Mouse (Mus musculus) CH12.LX (cell line): Measurements from ENCODE around the gene Lyst. TPM values are rescaled to one million over a fixed set of nuclear protein-coding genes. Genes with fewer than 3 reads are reported as not detected.

Source experiments
- DNase-seq: peaks from one replicate; pipeline ENCODE4 v3.0.0-alpha.2; 2013; ENCODE audit errors: extremely low read depth
- H3K27ac ChIP-seq: 2 replicates; pipeline ENCODE4 v1.5.1; 2012; ENCODE audit warnings: low read depth, mild to moderate bottlenecking, control low read depth, moderate library complexity; ENCODE audit not compliant: insufficient read depth
- H3K27me3 ChIP-seq: replicated peaks from 2 replicates; pipeline ENCODE3; 2012; ENCODE audit warnings: inconsistent platforms
- H3K36me3 ChIP-seq, 2 experiments: replicated peaks in 1 of 2; 2 replicates each; pipeline versions ENCODE3 to v1.6.1; 2012; ENCODE audit warnings: inconsistent platforms in 1 of 2, low read length in 1 of 2, mild to moderate bottlenecking in 1 of 2, mixed read lengths in 1 of 2, moderate library complexity in 1 of 2; ENCODE audit not compliant: control insufficient read depth in 1 of 2, insufficient read depth in 1 of 2
- H3K4me1 ChIP-seq, 2 experiments: 2 replicates each; pipeline ENCODE4 v1.6.1; 2012; ENCODE audit warnings: inconsistent platforms in 1 of 2, moderate library complexity in 1 of 2; ENCODE audit not compliant: insufficient read depth in 2 of 2, control insufficient read depth in 1 of 2
- H3K4me2 ChIP-seq: 2 replicates; pipeline ENCODE4 v1.6.1; 2012; ENCODE audit warnings: low read depth, mild to moderate bottlenecking, control low read depth; ENCODE audit not compliant: poor library complexity, insufficient read depth, severe bottlenecking
- H3K4me3 ChIP-seq, 3 experiments: fragments of 150-350 bp in 1 of 3; sonication (generic) in 1 of 3; replicated peaks in 1 of 3; 2 replicates each; pipeline versions ENCODE3 to v1.5.1; 2011 to 2012; ENCODE audit warnings: low read depth in 2 of 3, low read length in 2 of 3, mild to moderate bottlenecking in 2 of 3, moderate library complexity in 2 of 3, control low read depth in 1 of 3, improper control_type of control experiment in 1 of 3, inconsistent platforms in 1 of 3, mixed read lengths in 1 of 3; ENCODE audit not compliant: poor library complexity in 1 of 3
- H3K79me2 ChIP-seq: replicated peaks from 2 replicates; pipeline ENCODE4 v1.6.1; 2012; ENCODE audit warnings: mild to moderate bottlenecking, moderate library complexity; ENCODE audit not compliant: control insufficient read depth, poor library complexity, insufficient read depth, severe bottlenecking; ENCODE audit errors: extremely low read depth
- H3K9ac ChIP-seq: 2 replicates; pipeline ENCODE4 v1.6.1; 2012; ENCODE audit warnings: low read depth, mild to moderate bottlenecking, control low read depth, moderate library complexity; ENCODE audit not compliant: insufficient read depth
- H3K9me3 ChIP-seq: replicated peaks from 2 replicates; pipeline ENCODE3; 2012; ENCODE audit warnings: low read length, inconsistent platforms, mixed read lengths
- BHLHE40 ChIP-seq: IDR thresholded peaks from 2 replicates; pipeline ENCODE4 v1.6.1; 2011; ENCODE audit warnings: mild to moderate bottlenecking, low read depth, low read length, improper control_type of control experiment
- CHD1 ChIP-seq: IDR thresholded peaks from 2 replicates; pipeline ENCODE4 v1.6.1; 2012; ENCODE audit warnings: low read depth, low read length, improper control_type of control experiment, inconsistent platforms
- CTCF ChIP-seq, 2 experiments: IDR thresholded peaks in 1 of 2; conservative IDR thresholded peaks in 1 of 2; 2 replicates each; pipeline ENCODE4 v1.5.1; 2011 to 2012; ENCODE audit warnings: low read depth in 2 of 2, low read length in 2 of 2, improper control_type of control experiment in 1 of 2, inconsistent platforms in 1 of 2, mild to moderate bottlenecking in 1 of 2, moderate library complexity in 1 of 2
- E2F4 ChIP-seq: IDR thresholded peaks from 2 replicates; pipeline ENCODE4 v1.6.1; 2011; ENCODE audit warnings: low read depth, low read length, improper control_type of control experiment; ENCODE audit not compliant: insufficient replicate concordance
- ETS1 ChIP-seq: conservative IDR thresholded peaks from 2 replicates; pipeline ENCODE4 v1.6.1; 2012; ENCODE audit warnings: low read depth, mild to moderate bottlenecking, inconsistent platforms, low read length, improper control_type of control experiment, moderate library complexity
- GABPA ChIP-seq: IDR thresholded peaks from 2 replicates; pipeline ENCODE4 v1.6.1; 2012; ENCODE audit warnings: low read depth, low read length, improper control_type of control experiment, inconsistent platforms; ENCODE audit not compliant: insufficient replicate concordance
- JUND ChIP-seq: conservative IDR thresholded peaks from 2 replicates; pipeline ENCODE4 v1.6.1; 2011; ENCODE audit warnings: low read depth, low read length, improper control_type of control experiment
- KAT2A ChIP-seq: IDR thresholded peaks from 2 replicates; pipeline ENCODE4 v1.6.1; 2012; ENCODE audit warnings: low read length, improper control_type of control experiment, inconsistent platforms; ENCODE audit not compliant: insufficient replicate concordance
- MAFK ChIP-seq: IDR thresholded peaks from 2 replicates; pipeline ENCODE4 v1.6.1; 2011; ENCODE audit warnings: low read length, improper control_type of control experiment; ENCODE audit not compliant: insufficient replicate concordance
- MEF2A ChIP-seq: IDR thresholded peaks from 2 replicates; pipeline ENCODE4 v1.6.1; 2014; ENCODE audit warnings: low read depth, mild to moderate bottlenecking, inconsistent platforms, low read length, improper control_type of control experiment, borderline replicate concordance
- NELFE ChIP-seq: IDR thresholded peaks from 2 replicates; pipeline ENCODE4 v1.6.1; 2011; ENCODE audit warnings: low read depth, low read length, improper control_type of control experiment
- NRF1 ChIP-seq: IDR thresholded peaks from 2 replicates; pipeline ENCODE4 v1.6.1; 2014; ENCODE audit warnings: low read depth, mild to moderate bottlenecking, inconsistent platforms, low read length, improper control_type of control experiment, moderate library complexity
- PAX5 ChIP-seq: IDR thresholded peaks from 2 replicates; pipeline ENCODE4 v1.6.1; 2012; ENCODE audit warnings: low read length, inconsistent platforms, mixed read lengths
- POLR2AphosphoS2 ChIP-seq: IDR thresholded peaks from 2 replicates; pipeline ENCODE4 v1.6.1; 2011; ENCODE audit warnings: low read depth, low read length, improper control_type of control experiment
- RCOR1 ChIP-seq: conservative IDR thresholded peaks from 2 replicates; pipeline ENCODE4 v1.6.1; 2012; ENCODE audit warnings: low read depth, mild to moderate bottlenecking, inconsistent platforms, low read length, improper control_type of control experiment
- SIN3A ChIP-seq: IDR thresholded peaks from 2 replicates; pipeline ENCODE4 v1.6.1; 2012; ENCODE audit warnings: low read length, improper control_type of control experiment, inconsistent platforms
- SMC3 ChIP-seq: IDR thresholded peaks from 2 replicates; pipeline ENCODE4 v1.6.1; 2011; ENCODE audit warnings: low read depth, low read length, improper control_type of control experiment
- TBP ChIP-seq: conservative IDR thresholded peaks from 2 replicates; pipeline ENCODE4 v1.6.1; 2011; ENCODE audit warnings: low read depth, low read length, improper control_type of control experiment
- TCF12 ChIP-seq: IDR thresholded peaks from 2 replicates; pipeline ENCODE4 v1.6.1; 2014; ENCODE audit warnings: low read depth, mild to moderate bottlenecking, inconsistent platforms, low read length, improper control_type of control experiment
- USF1 ChIP-seq: IDR thresholded peaks from 2 replicates; pipeline ENCODE4 v1.6.1; 2014; ENCODE audit warnings: low read depth, mild to moderate bottlenecking, inconsistent platforms, low read length, improper control_type of control experiment
- USF2 ChIP-seq: conservative IDR thresholded peaks from 2 replicates; pipeline ENCODE4 v1.6.1; 2011; ENCODE audit warnings: low read depth, low read length, improper control_type of control experiment
- ZKSCAN1 ChIP-seq: IDR thresholded peaks from 2 replicates; pipeline ENCODE4 v1.6.1; 2012; ENCODE audit warnings: low read depth, inconsistent platforms, low read length, improper control_type of control experiment, borderline replicate concordance
- ZMIZ1 ChIP-seq: IDR thresholded peaks from 2 replicates; pipeline ENCODE4 v1.6.1; 2012; ENCODE audit warnings: low read depth, mild to moderate bottlenecking, inconsistent platforms, low read length, improper control_type of control experiment
- ZNF384 ChIP-seq: IDR thresholded peaks from 2 replicates; pipeline ENCODE4 v1.6.1; 2012; ENCODE audit warnings: low read depth, low read length, improper control_type of control experiment, inconsistent platforms
- dilution Hi-C: fragments of 300-500 bp; cut with MboI; formaldehyde crosslinking; loops from 2 replicates; pipeline ENCODE4 v1.14.3; 2020; ENCODE audit warnings: low sequenced_read_pairs; ENCODE audit not compliant: extremely low pct_unique_long_range_greater_than_20kb, extremely low pct_ligation_motif_present
- in situ Hi-C: fragments of 300-500 bp; cut with MboI; formaldehyde crosslinking; loops from 3 replicates; pipeline ENCODE4 v1.14.3; 2019; ENCODE audit warnings: low sequenced_read_pairs, low pct_ligation_motif_present, low pct_unique_long_range_greater_than_20kb, mixed read lengths
- polyA plus RNA-seq: library from polyadenylated mRNA; unstranded; fragments of >175 nt; gene quantifications from 2 replicates; pipeline ENCODE4 v1.2.1, GENCODE M21; 2012; ENCODE audit warnings: low read depth; ENCODE audit not compliant: insufficient read length
- total RNA-seq, 2 experiments: library from RNA; depleted of rRNA; stranded (reverse); fragments of 300-350 nt in 1 of 2; fragments of >200 nt in 1 of 2; gene quantifications; 2 replicates each; pipeline ENCODE4 v1.2.3; 2012 to 2014

Gene Lyst
- total and polyA plus RNA-seq, 3 experiments, result 33.1 to 61.1 (median 34.8) TPM

DNA sequence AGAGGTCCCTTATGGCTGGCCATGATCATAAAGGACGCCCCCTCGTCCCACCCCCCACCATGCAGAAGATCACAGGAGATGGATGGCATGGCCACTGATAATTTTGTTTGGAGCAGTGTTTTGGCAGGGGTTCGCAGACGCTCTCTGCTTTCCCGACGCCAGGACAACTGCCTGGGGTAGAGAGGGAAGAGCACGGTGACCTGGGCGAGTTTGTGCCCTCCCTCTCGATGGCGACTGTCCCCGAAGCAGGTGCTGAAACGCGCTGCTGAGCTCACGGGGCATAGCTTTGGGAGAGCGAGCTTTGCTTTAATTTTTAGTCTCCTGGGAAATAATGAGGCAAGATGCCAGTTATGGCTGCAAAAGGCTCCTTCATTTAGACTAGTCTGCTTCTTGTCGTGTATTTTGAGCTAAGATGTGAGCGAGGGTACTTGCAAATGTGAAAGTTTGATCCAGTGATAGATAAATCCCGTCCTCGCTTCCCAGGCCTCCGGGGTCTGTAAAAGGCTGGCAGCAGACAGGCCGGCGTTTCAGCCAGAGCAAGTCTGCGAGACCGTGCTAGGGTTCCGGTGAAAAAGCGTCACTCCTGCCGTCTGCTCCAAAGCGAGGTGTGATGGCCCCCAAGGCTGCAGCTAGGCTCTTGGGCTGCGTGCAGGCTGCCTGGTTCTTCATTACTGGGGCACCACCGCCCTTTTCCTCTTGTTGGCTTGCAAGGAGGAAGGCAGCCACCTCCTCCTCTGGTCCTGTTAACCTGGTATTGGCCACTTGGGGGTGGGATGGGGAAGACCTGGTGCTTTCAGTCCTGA is 195.0 kb downstream of the Lyst start:
- no peak for DNase-seq
- Histone ChIP-seq H3K27ac (no peak overlapping the region), H3K4me2 (no peak overlapping the region; the same call in 1 of the 2 replicates), H3K27me3 (no peaks in the 10 kb centered on the region), H3K9me3 (peaks cover 4% of the 10 kb centered on the region), H3K36me3 (peaks cover 5 to 27% of the 10 kb centered on the region in 2 experiments), H3K9ac (no peak overlapping the region), H3K79me2 (no peaks in the 10 kb centered on the region), H3K4me1 (peaks cover 23 to 35% of the 10 kb centered on the region in 2 experiments), H3K4me3 (no peak overlapping the region)
- TF ChIP-seq PAX5 (no peak), MEF2A (no peak), GABPA (no peak), RCOR1 (no peak)
- dilution Hi-C loops, result no loop called here
- in situ Hi-C loops, result no loop called here

DNA sequence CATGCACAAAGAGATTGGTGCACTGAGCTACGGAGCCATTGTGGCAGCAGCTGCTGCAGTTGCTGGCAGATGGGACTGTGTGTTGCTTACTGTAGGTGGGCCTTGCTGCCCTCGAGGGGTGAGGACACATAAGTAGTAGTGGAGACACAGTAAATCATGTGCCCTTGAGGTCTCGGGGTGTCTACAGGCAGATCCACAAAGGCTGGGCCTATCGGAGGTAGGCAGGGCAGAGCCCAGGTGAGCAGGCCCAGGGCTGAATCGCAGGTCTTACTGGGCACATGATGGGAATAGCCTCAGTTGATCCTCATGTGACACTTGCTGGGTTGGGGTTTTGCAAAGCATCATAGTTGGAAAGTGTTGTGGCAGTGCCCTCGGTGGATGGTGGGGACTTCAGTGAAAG is 196.8 kb downstream of the Lyst start:
- no peak overlapping the region for H3K4me2 ChIP-seq
- H3K9me3 ChIP-seq, result peaks cover 4% of the 10 kb centered on the region
- no peak overlapping the region for H3K27ac ChIP-seq
- in situ Hi-C loops, result no loop called here
- no peaks in the 10 kb centered on the region for H3K79me2 ChIP-seq
- H3K36me3 ChIP-seq, result peaks cover 0 to 13% of the 10 kb centered on the region in 2 experiments
- peaks cover 23 to 35% of the 10 kb centered on the region in 2 experiments for H3K4me1 ChIP-seq
- H3K9ac ChIP-seq, result no peak overlapping the region
- no peak for DNase-seq
- H3K27me3 ChIP-seq, result no peaks in the 10 kb centered on the region
- H3K4me3 ChIP-seq, result no peak overlapping the region
- TF ChIP-seq SIN3A (no peak), SMC3 (no peak), NELFE (no peak)
- dilution Hi-C loops, result no loop called here

DNA sequence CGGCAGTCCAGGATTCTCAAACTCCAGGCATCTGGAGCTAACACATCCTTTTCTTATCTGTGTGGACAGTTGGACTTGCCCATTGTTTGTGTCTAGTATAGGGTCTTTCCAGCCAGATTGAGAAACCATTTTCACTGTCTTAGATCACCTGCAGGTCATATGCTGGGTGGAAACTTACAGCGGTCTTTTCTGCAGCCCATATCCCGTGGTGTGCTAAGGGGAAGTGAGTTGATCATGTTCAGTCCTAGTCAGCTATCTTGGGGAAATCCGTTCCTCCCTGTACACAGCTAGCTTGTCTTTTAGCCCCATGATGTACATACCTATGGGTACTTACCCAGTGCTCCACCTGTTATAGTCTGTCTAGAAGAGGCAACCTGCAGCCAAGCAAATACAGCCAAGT is 197.9 kb downstream of the Lyst start:
- in situ Hi-C loops, result no loop called here
- dilution Hi-C loops, result no loop called here
- Histone ChIP-seq H3K4me3 (no peak overlapping the region), H3K9me3 (peaks cover 4% of the 10 kb centered on the region), H3K4me2 (no peak overlapping the region), H3K36me3 (peaks cover 0 to 10% of the 10 kb centered on the region in 2 experiments), H3K9ac (no peak overlapping the region), H3K79me2 (no peaks in the 10 kb centered on the region), H3K27ac (no peak overlapping the region), H3K27me3 (no peaks in the 10 kb centered on the region), H3K4me1 (peaks cover 23 to 35% of the 10 kb centered on the region in 2 experiments)
- DNase-seq, result peak; percentile 58
- TF ChIP-seq ZNF384 (no peak), CHD1 (no peak), BHLHE40 (peak; percentile 72), PAX5 (no peak), CTCF (conservative IDR thresholded peaks at IDR 0.05 in 1 of 2, IDR thresholded peaks at IDR 0.05 in 1 of 2; ENCODE audit: low read depth in 2 of 2, low read length in 2 of 2) (no peak), TBP (no peak), ZMIZ1 (no peak), NRF1 (no peak), RCOR1 (no peak), ZKSCAN1 (no peak), MAFK (no peak), JUND (no peak), SMC3 (no peak), TCF12 (peak; percentile 12; the same call in 1 of the 2 replicates), E2F4 (no peak), KAT2A (no peak), POLR2AphosphoS2 (no peak), USF2 (no peak), ETS1 (peak; percentile 51; the same call in 1 of the 2 replicates), USF1 (no peak)
